Mouse (Mus musculus) lung, embryonic 14.5 days (tissue): Measurements from ENCODE around the gene Tra2b. TPM values are rescaled to one million over a fixed set of nuclear protein-coding genes. Genes with fewer than 3 reads are reported as not detected.
"Not testable (repeated sequence)": the region's sequence is repeated elsewhere in the genome, so short reads cannot be mapped to it uniquely, and the experiment has no call there.

ENCODE experiments used
- ATAC-seq: fragments of 200-750 bp; cut with Nextera tagmentation; 2 replicates; pipeline ENCODE4 v1.8.0; 2017; ENCODE audit warnings: mild to moderate bottlenecking, moderate TSS enrichment, moderate library complexity; ENCODE audit not compliant: insufficient read depth
- DNase-seq: peaks from one replicate; pipeline ENCODE4 v3.0.0-alpha.2; 2015
- H3K27ac ChIP-seq: fragments of 300-500 bp; sonication (generic); 2 replicates; pipeline ENCODE4 v1.5.1; 2014; ENCODE audit warnings: low read depth, mild to moderate bottlenecking, moderate library complexity
- H3K27me3 ChIP-seq: fragments of 300-500 bp; sonication (generic); 2 replicates; pipeline ENCODE4 v1.6.1; 2014; ENCODE audit warnings: low read length, control low read depth; ENCODE audit not compliant: insufficient read depth
- H3K36me3 ChIP-seq: fragments of 300-500 bp; sonication (generic); 2 replicates; pipeline ENCODE4 v1.6.1; 2014; ENCODE audit warnings: control low read depth; ENCODE audit not compliant: insufficient read depth
- H3K4me1 ChIP-seq: fragments of 300-500 bp; sonication (generic); 2 replicates; pipeline ENCODE4 v1.6.1; 2014; ENCODE audit warnings: antibody characterized with exemption, control low read depth; ENCODE audit not compliant: insufficient read depth
- H3K4me2 ChIP-seq: fragments of 300-500 bp; sonication (generic); 2 replicates; pipeline ENCODE4 v1.6.1; 2014; ENCODE audit warnings: mild to moderate bottlenecking
- H3K4me3 ChIP-seq: fragments of 300-500 bp; sonication (generic); 2 replicates; pipeline ENCODE4 v1.5.1; 2014; ENCODE audit warnings: low read depth, low read length
- H3K9ac ChIP-seq: fragments of 300-500 bp; sonication (generic); 2 replicates; pipeline ENCODE4 v1.6.1; 2014
- H3K9me3 ChIP-seq: fragments of 300-500 bp; sonication (generic); 2 replicates; pipeline ENCODE4 v1.6.1; 2016; ENCODE audit warnings: low read depth, low read length, control low read depth
- CTCF ChIP-seq: IDR thresholded peaks from 2 replicates; pipeline ENCODE4 v1.5.1; 2016; ENCODE audit warnings: antibody characterized with exemption, low read depth
- WGBS: fragments of 180-500 bp; shearing (Covaris S2); extraction: QIAGEN DNeasy Blood & Tissue Kit; methylation state at CpG from one replicate; pipeline ENCODE4 v1.1.7; 2014; 5-methylcytosine and 5-hydroxymethylcytosine counted together
- polyA plus RNA-seq: library from polyadenylated mRNA; unstranded; fragments of >200 nt; fragmentation: Nextera tagmentation; extraction: Ambion mirVana; gene quantifications from 2 replicates; pipeline ENCODE4 v1.2.1, GENCODE M21; 2014

The Tra2b gene
- 415 and 429 TPM in 2 replicates for polyA plus RNA-seq

- H3K4me3 ChIP-seq, result peak within 1 kb of the TSS; percentile 99
- ATAC-seq (peak; percentile 98), DNase-seq (peak; percentile 99)
- H3K9me3 ChIP-seq, result no peaks in the 10 kb centered on the region
- peak within 1 kb of the TSS; percentile 93 for H3K4me2 ChIP-seq
- peak within 1 kb of the TSS; percentile 98 for H3K27ac ChIP-seq
- under 1% methylated on average over 38 of the region's 38 CpGs for WGBS
- peak; percentile 52 for TF ChIP-seq CTCF
- no peaks in the 10 kb centered on the region; the same call in 1 of the 2 replicates for H3K4me1 ChIP-seq
- no peaks in the 10 kb centered on the region for H3K36me3 ChIP-seq
- no peaks in the 10 kb centered on the region for H3K27me3 ChIP-seq
- peak within 1 kb of the TSS; percentile 98 for H3K9ac ChIP-seq
Measured at GRCm38 (mm10) chr16:22265849-22266376, at the start of gene Tra2b. Tra2b (minus strand) TSS chr16:22266005.

GRCm38 (mm10) chr16:22310649-22311048 is 44.8 kb upstream of the Tra2b start:
- H3K27me3 ChIP-seq, result no peaks in the 10 kb centered on the region
- no peak overlapping the region for H3K9ac ChIP-seq
- peak; percentile 56 for DNase-seq
- H3K27ac ChIP-seq, result no peak overlapping the region
- no peak for ATAC-seq
- no peaks in the 10 kb centered on the region for H3K9me3 ChIP-seq
- no peak overlapping the region for H3K4me2 ChIP-seq
- H3K36me3 ChIP-seq, result no peaks in the 10 kb centered on the region
- no peaks in the 10 kb centered on the region for H3K4me1 ChIP-seq
- WGBS, result 8% methylated on average over 1 of the region's 1 CpGs
- peak; percentile 72 for TF ChIP-seq CTCF
- H3K4me3 ChIP-seq, result no peak overlapping the region

GRCm38 (mm10) chr16:22302606-22303005 is 36.8 kb upstream of the Tra2b start:
- Histone ChIP-seq H3K9me3 (no peaks in the 10 kb centered on the region), H3K36me3 (no peaks in the 10 kb centered on the region), H3K4me2 (no peak overlapping the region), H3K9ac (no peak overlapping the region), H3K4me1 (no peaks in the 10 kb centered on the region), H3K4me3 (no peak overlapping the region), H3K27ac (no peak overlapping the region), H3K27me3 (no peaks in the 10 kb centered on the region)
- peak; percentile 90 for DNase-seq
- 22% methylated on average over 5 of the region's 5 CpGs for WGBS
- no peak for ATAC-seq
- peak; percentile 89 for TF ChIP-seq CTCF

GRCm38 (mm10) chr16:22301378-22301777 is 35.6 kb upstream of the Tra2b start:
- no peak overlapping the region for H3K27ac ChIP-seq
- H3K9ac ChIP-seq, result no peak overlapping the region
- no peaks in the 10 kb centered on the region for H3K9me3 ChIP-seq
- DNase-seq, result no peak
- no peaks in the 10 kb centered on the region for H3K27me3 ChIP-seq
- TF ChIP-seq CTCF, result peak; percentile 33
- no peaks in the 10 kb centered on the region for H3K4me1 ChIP-seq
- no peak for ATAC-seq
- no peak overlapping the region for H3K4me3 ChIP-seq
- WGBS, result 57% methylated on average over 3 of the region's 3 CpGs
- H3K36me3 ChIP-seq, result no peaks in the 10 kb centered on the region
- H3K4me2 ChIP-seq, result no peak overlapping the region

GRCm38 (mm10) chr16:22296901-22297300 is 31.1 kb upstream of the Tra2b start:
- Histone ChIP-seq H3K27ac (no peak overlapping the region), H3K4me1 (no peaks in the 10 kb centered on the region), H3K27me3 (no peaks in the 10 kb centered on the region), H3K4me3 (no peak overlapping the region), H3K9ac (no peak overlapping the region), H3K4me2 (no peak overlapping the region), H3K9me3 (no peaks in the 10 kb centered on the region), H3K36me3 (no peaks in the 10 kb centered on the region)
- ATAC-seq, result no peak
- 64% methylated on average over 6 of the region's 6 CpGs for WGBS
- TF ChIP-seq CTCF, result no peak
- no peak for DNase-seq

- not testable (repeated sequence) for H3K4me2 ChIP-seq, ATAC-seq, H3K36me3 ChIP-seq, H3K4me1 ChIP-seq, H3K9me3 ChIP-seq, H3K27me3 ChIP-seq, H3K27ac ChIP-seq, H3K4me3 ChIP-seq, H3K9ac ChIP-seq, DNase-seq
- WGBS, result 94% methylated on average over 14 of the region's 14 CpGs
Measured at GRCm38 (mm10) chr16:22294812-22295211, 29.0 kb upstream of the Tra2b start.

GRCm38 (mm10) chr16:22293600-22293999 is 27.8 kb upstream of the Tra2b start:
- H3K4me3 ChIP-seq, result no peak overlapping the region
- H3K36me3 ChIP-seq, result no peaks in the 10 kb centered on the region
- H3K9ac ChIP-seq, result no peak overlapping the region
- ATAC-seq (no peak), DNase-seq (no peak)
- no peaks in the 10 kb centered on the region for H3K27me3 ChIP-seq
- 50% methylated on average over 2 of the region's 2 CpGs for WGBS
- no peak overlapping the region for H3K4me2 ChIP-seq
- 0 out of 2 replicates have a peak, but pooled peaks have one; percentile 22 for TF ChIP-seq CTCF
- H3K27ac ChIP-seq, result no peak overlapping the region
- H3K4me1 ChIP-seq, result no peaks in the 10 kb centered on the region
- H3K9me3 ChIP-seq, result peaks cover 6% of the 10 kb centered on the region; the same call in 1 of the 2 replicates
